Mouse (Mus musculus) hindbrain, embryonic 11.5 days (tissue): ENCODE data around the gene Nebl. TPM values are rescaled to one million over a fixed set of nuclear protein-coding genes. Genes with fewer than 3 reads are reported as not detected.

Experiments
- ATAC-seq: fragments of 200-750 bp; cut with Nextera tagmentation; 2 replicates; pipeline ENCODE4 v1.8.0; 2017; ENCODE audit warnings: mild to moderate bottlenecking, moderate TSS enrichment, moderate library complexity; ENCODE audit not compliant: low FRiP score
- DNase-seq: peaks from one replicate; pipeline ENCODE4 v3.0.0-alpha.2; 2015; ENCODE audit warnings: low spot score
- H3K27ac ChIP-seq: fragments of 300-500 bp; sonication (generic); 2 replicates; pipeline ENCODE4 v1.5.1; 2014; ENCODE audit warnings: mild to moderate bottlenecking, low read depth, low read length
- H3K27me3 ChIP-seq: fragments of 300-500 bp; sonication (generic); 2 replicates; pipeline ENCODE4 v1.6.1; 2014; ENCODE audit warnings: mild to moderate bottlenecking, low read length, moderate library complexity, mixed read lengths; ENCODE audit not compliant: control insufficient read depth, insufficient read depth
- H3K36me3 ChIP-seq: fragments of 300-500 bp; sonication (generic); 2 replicates; pipeline ENCODE4 v1.6.1; 2014; ENCODE audit warnings: mild to moderate bottlenecking, low read length, moderate library complexity, mixed read lengths; ENCODE audit not compliant: control insufficient read depth, insufficient read depth
- H3K4me1 ChIP-seq: fragments of 300-500 bp; sonication (generic); replicated peaks from 2 replicates; pipeline ENCODE4 v1.6.1; 2014; ENCODE audit warnings: low read length, mixed read lengths; ENCODE audit not compliant: control insufficient read depth, insufficient read depth
- H3K4me2 ChIP-seq: fragments of 300-500 bp; sonication (generic); replicated peaks from 2 replicates; pipeline ENCODE4 v1.6.1; 2014; ENCODE audit warnings: mild to moderate bottlenecking, low read depth, low read length
- H3K4me3 ChIP-seq: fragments of 300-500 bp; sonication (generic); 2 replicates; pipeline ENCODE4 v1.5.1; 2014; ENCODE audit warnings: low read depth, low read length
- H3K9ac ChIP-seq: fragments of 300-500 bp; sonication (generic); 2 replicates; pipeline ENCODE4 v1.6.1; 2014; ENCODE audit warnings: low read depth, low read length
- H3K9me3 ChIP-seq: fragments of 300-500 bp; sonication (generic); 2 replicates; pipeline ENCODE4 v1.6.1; 2016; ENCODE audit warnings: low read length; ENCODE audit not compliant: control insufficient read depth
- WGBS: fragments of 180-500 bp; shearing (Covaris S2); extraction: QIAGEN DNeasy Blood & Tissue Kit; methylation state at CpG from one replicate; pipeline ENCODE4 v1.1.7; 2014; 5-methylcytosine and 5-hydroxymethylcytosine counted together
- polyA plus RNA-seq: library from polyadenylated mRNA; unstranded; fragments of >200 nt; fragmentation: Nextera tagmentation; extraction: Ambion mirVana; gene quantifications from 2 replicates; pipeline ENCODE4 v1.2.1, GENCODE M21; 2014

The Nebl gene
- polyA plus RNA-seq, 1 experiment from 2014 or later = 8.6 TPM

GRCm38 (mm10) chr2:17715149-17715767 is 16.0 kb downstream of the Nebl start:
- Histone ChIP-seq H3K9me3 (no peaks in the 10 kb centered on the region), H3K4me1 (no peaks in the 10 kb centered on the region), H3K36me3 (no peaks in the 10 kb centered on the region), H3K4me2 (no peak overlapping the region), H3K4me3 (no peak overlapping the region), H3K27ac (no peak overlapping the region), H3K9ac (no peak overlapping the region), H3K27me3 (no peaks in the 10 kb centered on the region)
- DNase-seq = no peak
- 87% methylated on average over 9 of the region's 9 CpGs for WGBS
- ATAC-seq = no peak

- no peaks in the 10 kb centered on the region for H3K36me3 ChIP-seq
- H3K9me3 ChIP-seq = no peaks in the 10 kb centered on the region
- H3K27me3 ChIP-seq = no peaks in the 10 kb centered on the region
- 82% methylated on average over 14 of the region's 14 CpGs for WGBS
- H3K9ac ChIP-seq = no peak overlapping the region
- no peak overlapping the region for H3K4me3 ChIP-seq
- no peak overlapping the region for H3K4me2 ChIP-seq
- H3K4me1 ChIP-seq = no peaks in the 10 kb centered on the region
- DNase-seq = no peak
- H3K27ac ChIP-seq = no peak overlapping the region
- ATAC-seq = no peak
Measured at GRCm38 (mm10) chr2:17714661-17715060, 16.6 kb downstream of the Nebl start.

DNA sequence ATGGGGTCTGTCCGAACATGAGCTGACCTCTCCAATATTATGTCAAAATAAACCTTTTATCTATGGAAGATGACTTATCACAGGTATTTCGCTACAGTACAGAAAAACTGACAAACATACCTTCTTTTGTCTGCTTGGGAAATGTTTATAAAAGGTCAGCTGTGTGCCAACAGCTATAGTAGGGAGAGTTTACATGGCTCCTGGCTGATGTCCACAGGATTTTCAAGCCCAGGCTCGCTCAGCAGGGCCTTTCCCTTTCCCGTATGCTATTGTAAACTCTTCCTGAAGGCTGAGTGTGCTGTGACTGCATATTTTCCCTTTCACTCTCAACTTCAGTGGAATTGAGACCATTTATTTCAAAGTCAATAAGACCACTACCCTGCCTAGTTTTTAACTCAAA is 17.1 kb downstream of the Nebl start:
- no peak for DNase-seq
- ATAC-seq = no peak
- WGBS = 58% methylated on average over 4 of the region's 4 CpGs

DNA sequence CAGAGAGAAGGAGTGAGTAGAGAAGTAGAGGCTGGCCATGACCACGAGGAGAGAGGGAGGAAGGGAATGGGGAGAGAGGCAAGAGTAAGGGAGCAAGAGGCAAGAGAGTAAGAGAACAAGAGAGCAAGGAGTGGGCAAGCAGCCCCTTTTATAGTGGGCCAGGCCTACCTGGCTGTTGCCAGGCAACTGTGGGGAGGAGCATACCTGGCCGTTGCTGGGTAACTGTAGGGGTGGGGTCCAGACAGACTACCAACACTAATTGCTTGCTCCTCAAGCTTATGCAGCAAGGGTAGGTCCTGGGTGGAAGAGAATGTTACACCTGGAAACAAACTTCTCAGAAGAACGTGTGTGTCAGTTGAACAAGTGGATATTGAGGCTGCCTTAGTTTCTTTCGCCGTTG is 20.0 kb downstream of the Nebl start:
- no peak overlapping the region for H3K27ac ChIP-seq
- H3K9me3 ChIP-seq = no peaks in the 10 kb centered on the region
- no peaks in the 10 kb centered on the region for H3K36me3 ChIP-seq
- no peak overlapping the region for H3K4me2 ChIP-seq
- ATAC-seq = no peak
- no peak overlapping the region for H3K9ac ChIP-seq
- H3K4me1 ChIP-seq = no peaks in the 10 kb centered on the region
- DNase-seq = no peak
- H3K27me3 ChIP-seq = no peaks in the 10 kb centered on the region
- H3K4me3 ChIP-seq = no peak overlapping the region
- 77% methylated on average over 5 of the region's 5 CpGs for WGBS

More for the DNA sequence above, 17.1 kb downstream of the Nebl start:
- H3K9me3 ChIP-seq = no peaks in the 10 kb centered on the region
- H3K27me3 ChIP-seq = no peaks in the 10 kb centered on the region
- H3K9ac ChIP-seq = no peak overlapping the region
- H3K36me3 ChIP-seq = no peaks in the 10 kb centered on the region
- no peaks in the 10 kb centered on the region for H3K4me1 ChIP-seq
- no peak overlapping the region for H3K4me3 ChIP-seq
- H3K4me2 ChIP-seq = no peak overlapping the region
- no peak overlapping the region for H3K27ac ChIP-seq

GRCm38 (mm10) chr2:17710083-17710482 is 21.2 kb downstream of the Nebl start:
- no peak overlapping the region for H3K9ac ChIP-seq
- no peaks in the 10 kb centered on the region for H3K9me3 ChIP-seq
- no peak overlapping the region for H3K4me2 ChIP-seq
- no peaks in the 10 kb centered on the region for H3K4me1 ChIP-seq
- DNase-seq (no peak), ATAC-seq (no peak)
- H3K27me3 ChIP-seq = no peaks in the 10 kb centered on the region
- H3K4me3 ChIP-seq = no peak overlapping the region
- no peak overlapping the region for H3K27ac ChIP-seq
- 90% methylated on average over 2 of the region's 2 CpGs for WGBS
- no peaks in the 10 kb centered on the region for H3K36me3 ChIP-seq

- no peaks in the 10 kb centered on the region for H3K4me1 ChIP-seq
- H3K27me3 ChIP-seq = no peaks in the 10 kb centered on the region
- no peak overlapping the region for H3K4me2 ChIP-seq
- WGBS = 82% methylated on average over 5 of the region's 5 CpGs
- ATAC-seq (no peak), DNase-seq (no peak)
- H3K4me3 ChIP-seq = no peak overlapping the region
- H3K36me3 ChIP-seq = no peaks in the 10 kb centered on the region
- H3K9ac ChIP-seq = no peak overlapping the region
- no peaks in the 10 kb centered on the region for H3K9me3 ChIP-seq
- no peak overlapping the region for H3K27ac ChIP-seq
Measured at GRCm38 (mm10) chr2:17705964-17706363, 25.3 kb downstream of the Nebl start.

- Histone ChIP-seq H3K9me3 (no peaks in the 10 kb centered on the region), H3K27me3 (no peaks in the 10 kb centered on the region), H3K9ac (no peak overlapping the region), H3K4me2 (no peak overlapping the region), H3K27ac (no peak overlapping the region), H3K4me1 (no peaks in the 10 kb centered on the region), H3K36me3 (no peaks in the 10 kb centered on the region), H3K4me3 (no peak overlapping the region)
- no peak for DNase-seq
- ATAC-seq = no peak
- WGBS = 58% methylated on average over 3 of the region's 3 CpGs
Measured at GRCm38 (mm10) chr2:17705426-17705825, 25.8 kb downstream of the Nebl start.

DNA sequence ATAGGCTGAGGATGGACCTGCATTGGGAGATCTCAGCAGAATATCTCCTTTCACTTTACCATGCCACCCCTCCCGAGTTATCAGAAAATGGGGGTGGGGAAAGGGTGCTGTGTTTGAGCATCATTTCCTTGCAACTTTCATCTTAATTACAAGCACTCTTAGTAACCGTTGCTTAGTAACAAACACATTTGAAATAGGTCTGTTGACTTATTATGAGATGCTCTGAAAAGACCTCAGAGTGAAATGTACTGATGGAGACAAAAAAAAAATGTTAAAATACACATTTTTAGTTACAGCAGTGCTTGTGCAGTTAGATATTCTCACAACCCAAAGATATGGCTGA is 28.1 kb downstream of the Nebl start:
- ATAC-seq = no peak
- 70% methylated on average over 2 of the region's 2 CpGs for WGBS

GRCm38 (mm10) chr2:17702481-17703169 is 28.6 kb downstream of the Nebl start:
- ATAC-seq (no peak), DNase-seq (peak; percentile 33)
- no peak overlapping the region for H3K4me2 ChIP-seq
- H3K27ac ChIP-seq = no peak overlapping the region
- no peak overlapping the region for H3K4me3 ChIP-seq
- H3K9me3 ChIP-seq = no peaks in the 10 kb centered on the region
- no peak overlapping the region for H3K9ac ChIP-seq
- no peaks in the 10 kb centered on the region for H3K27me3 ChIP-seq
- 59% methylated on average over 7 of the region's 7 CpGs for WGBS
- no peaks in the 10 kb centered on the region for H3K36me3 ChIP-seq
- no peaks in the 10 kb centered on the region for H3K4me1 ChIP-seq

More for the DNA sequence above, 28.1 kb downstream of the Nebl start:
- Histone ChIP-seq H3K4me1 (no peaks in the 10 kb centered on the region), H3K9ac (no peak overlapping the region), H3K36me3 (no peaks in the 10 kb centered on the region), H3K27ac (no peak overlapping the region), H3K27me3 (no peaks in the 10 kb centered on the region), H3K4me2 (no peak overlapping the region), H3K9me3 (no peaks in the 10 kb centered on the region), H3K4me3 (no peak overlapping the region)
- no peak for DNase-seq
